Mouse (Mus musculus) thymus, postnatal 10 days (tissue): ENCODE results near the gene Mx1.
A peak's percentile ranks its signal among the peaks of the same experiment; 100 is the strongest.

Source experiments
- DNase-seq, 2 experiments: peaks; one replicate each; pipeline ENCODE4 v3.0.0; 2021; ENCODE audit warnings: low spot score in 2 of 2

Mx1 gene

DNA sequence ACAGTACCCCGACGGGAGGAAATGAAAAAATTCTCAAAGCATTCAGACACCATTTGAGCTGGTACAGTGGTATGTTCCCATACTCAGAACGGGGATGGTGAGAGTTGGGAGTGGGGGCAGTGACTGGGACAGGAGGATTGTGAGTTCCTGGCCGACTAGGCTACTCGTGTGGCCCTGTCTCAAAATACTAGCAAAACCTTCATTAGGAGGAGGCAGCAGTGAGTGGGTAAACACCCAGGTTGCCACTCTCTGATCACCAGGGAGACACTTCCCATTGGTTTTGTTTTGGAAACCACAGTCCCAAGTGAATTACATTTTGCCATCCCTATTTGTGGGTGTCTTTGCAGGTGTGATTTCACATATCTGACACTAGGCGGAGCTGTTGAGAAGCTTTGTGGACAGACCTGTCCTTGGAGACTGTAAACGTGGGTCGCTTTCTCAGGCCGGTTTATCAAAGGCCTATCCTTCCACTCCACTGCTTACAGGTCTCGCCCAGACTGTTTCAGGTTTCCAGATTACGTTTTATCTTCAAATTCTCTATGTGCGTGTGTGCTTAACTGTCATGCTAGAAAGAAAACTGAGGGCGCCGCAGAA is 18.9 kb downstream of the Mx1 start:
- peak in 1 of 2 experiments; percentile 48 for DNase-seq

DNA sequence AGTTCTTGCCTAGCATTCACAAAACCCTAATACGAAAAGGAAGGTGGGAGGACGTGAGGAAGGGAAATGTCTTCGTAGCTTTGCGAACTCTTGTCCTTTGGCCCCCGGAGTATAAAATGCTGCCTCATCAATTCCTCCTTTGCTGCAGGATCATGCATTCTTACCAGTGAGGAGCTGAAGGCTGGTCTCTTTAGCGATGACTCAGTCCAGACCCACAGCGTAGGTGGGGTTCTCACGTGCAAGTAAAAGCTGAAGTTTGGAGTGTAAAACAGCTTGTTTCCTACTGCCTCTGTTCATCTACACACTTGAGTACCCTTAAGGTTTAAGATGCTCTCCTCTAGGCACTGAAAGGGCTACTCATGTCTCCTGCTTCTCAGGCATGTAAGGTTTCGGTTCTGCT is 20.7 kb downstream of the Mx1 start:
- no peak for DNase-seq

DNA sequence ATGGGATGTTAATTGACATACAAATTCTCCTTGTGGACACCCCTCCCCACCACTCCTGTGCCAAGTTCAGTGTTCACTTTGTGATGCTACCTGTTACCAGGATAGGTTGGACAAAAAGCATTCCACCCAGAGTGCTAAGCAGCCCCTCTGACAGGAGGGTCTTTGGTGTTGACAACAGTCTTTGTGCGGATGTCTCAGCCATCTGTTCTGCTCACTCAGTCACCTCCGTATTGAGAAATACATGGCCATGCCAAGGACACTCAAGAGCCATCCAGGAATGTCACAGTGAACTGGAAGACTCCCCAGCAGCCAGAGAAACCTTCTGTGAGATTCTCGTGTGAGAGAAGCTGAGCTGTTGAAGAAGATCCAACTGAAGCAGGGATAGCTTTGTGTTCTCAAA is 24.5 kb downstream of the Mx1 start:
- no peak for DNase-seq

DNA sequence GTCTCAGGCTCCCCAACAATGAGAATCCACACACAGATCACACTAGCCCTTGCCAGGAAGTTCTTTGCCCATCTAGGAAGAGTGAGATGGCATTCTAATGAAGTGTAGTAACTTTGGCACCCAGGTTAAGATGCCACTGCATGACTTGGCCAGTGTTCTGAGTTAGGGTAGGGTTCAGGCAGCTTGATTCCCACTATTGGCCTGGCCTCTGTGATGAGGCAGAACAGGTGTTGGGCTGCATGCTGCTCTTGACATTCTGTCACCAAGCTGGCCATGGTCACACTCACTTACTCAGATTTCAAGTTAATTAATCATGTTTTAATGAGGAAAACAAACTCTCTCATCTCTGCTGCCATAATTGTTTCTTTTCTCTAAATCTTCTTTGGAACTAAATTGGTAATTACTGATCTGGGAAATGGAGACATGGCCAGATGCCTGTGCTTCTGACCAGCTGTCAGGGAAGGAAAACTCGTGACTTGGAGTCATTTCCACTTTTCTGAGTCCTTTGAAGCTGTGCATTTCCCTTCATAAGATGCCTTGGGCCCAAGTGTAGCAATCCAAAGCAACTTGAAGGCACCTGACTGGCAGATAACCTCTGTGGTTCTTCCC is 25.2 kb downstream of the Mx1 start:
- no peak for DNase-seq

DNA sequence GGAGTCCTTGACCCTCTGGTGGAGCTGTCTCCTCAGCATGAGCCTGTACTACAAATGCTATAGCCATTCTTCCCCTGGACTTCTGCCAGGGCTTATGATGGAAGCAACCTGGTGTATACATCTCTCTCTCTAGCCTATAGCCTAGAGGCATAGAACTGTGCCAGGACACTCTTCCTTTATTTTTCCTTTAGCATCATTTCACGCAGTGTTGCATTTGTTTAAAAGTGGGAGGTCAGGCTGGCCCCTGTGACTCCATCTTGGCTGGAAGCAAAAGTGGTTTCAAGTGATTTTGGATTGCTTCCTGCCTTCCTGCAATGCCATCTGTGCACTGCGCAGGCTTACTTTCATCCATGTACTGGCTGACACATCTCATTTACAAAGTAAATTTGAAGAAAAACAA is 28.5 kb downstream of the Mx1 start:
- DNase-seq, result no peak

DNA sequence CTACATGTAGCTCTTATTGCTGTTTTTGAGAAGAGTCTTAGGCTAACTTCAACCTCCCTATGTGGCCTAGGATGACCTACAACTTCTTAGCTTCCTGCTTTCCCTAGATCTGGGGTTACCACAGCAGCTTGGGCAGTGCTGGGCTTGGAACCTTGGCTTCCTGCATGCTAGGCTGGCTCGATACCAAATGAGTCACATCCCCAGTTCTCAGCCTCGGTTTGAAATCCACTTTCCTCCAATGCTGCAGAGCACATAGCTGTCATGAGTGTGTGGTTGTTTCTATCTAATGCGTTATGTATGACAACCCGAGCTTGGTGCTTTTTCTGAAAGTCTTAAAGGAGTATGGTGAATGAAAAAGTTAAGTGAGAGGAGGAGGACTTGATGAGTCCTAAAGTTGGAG is 31.4 kb downstream of the Mx1 start:
- DNase-seq, result no peak

DNA sequence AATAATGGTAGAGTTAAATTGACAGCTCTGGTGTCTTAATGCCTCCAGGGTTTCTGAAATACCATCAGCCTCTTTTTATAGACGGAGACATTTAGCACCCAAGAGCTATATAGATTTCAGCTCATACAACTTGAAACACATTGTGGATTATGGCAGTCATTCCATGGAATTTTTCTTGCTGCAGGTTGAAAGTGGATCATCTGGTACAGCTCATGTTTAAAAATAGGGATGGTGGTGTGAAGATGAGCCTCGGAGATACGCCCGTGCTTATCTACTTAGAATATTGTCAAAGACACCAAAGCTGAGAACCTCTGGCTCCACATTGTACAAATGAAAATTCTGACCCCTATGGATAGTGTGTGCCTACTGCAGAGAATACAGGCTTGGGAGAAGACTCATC is 32.6 kb downstream of the Mx1 start:
- no peak for DNase-seq

DNA sequence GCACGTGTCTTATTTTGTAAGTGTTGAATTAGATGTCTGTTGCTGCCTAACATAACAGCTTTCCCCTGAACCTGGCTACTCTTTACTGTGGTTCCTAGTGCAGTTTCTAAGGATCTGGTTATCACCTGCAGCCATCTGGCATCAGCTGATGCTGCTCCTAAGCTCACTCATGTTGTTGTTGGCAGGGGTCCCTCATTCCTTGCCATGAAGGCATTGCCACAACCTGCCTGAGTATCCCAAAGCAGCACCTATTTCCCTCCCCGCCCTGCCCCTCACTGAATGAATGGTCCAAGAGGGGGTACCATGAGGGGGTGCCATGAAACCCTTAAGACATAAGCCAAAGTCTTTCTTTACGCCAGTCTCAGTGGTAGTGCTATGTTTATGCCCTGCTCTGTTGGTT is 34.7 kb downstream of the Mx1 start:
- no peak for DNase-seq

DNA sequence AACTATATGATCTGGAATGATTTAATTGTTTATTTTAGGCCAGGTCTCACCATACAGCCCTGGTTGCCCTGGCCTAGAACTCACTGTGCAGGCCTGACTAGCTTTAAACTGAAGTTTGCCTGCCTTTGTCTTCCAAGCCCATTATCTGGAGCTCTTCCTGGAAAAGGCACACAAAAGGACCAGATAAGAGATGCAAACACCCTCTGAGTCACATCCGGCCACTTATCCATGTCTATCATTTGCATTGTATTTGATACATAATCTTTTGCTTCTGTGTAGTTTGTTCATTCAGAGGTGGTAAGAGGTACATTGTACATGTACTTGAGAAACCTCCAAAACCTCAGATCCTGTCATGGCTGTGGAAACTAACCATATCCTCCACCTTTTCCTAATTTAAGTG is 39.1 kb downstream of the Mx1 start:
- no peak for DNase-seq

DNA sequence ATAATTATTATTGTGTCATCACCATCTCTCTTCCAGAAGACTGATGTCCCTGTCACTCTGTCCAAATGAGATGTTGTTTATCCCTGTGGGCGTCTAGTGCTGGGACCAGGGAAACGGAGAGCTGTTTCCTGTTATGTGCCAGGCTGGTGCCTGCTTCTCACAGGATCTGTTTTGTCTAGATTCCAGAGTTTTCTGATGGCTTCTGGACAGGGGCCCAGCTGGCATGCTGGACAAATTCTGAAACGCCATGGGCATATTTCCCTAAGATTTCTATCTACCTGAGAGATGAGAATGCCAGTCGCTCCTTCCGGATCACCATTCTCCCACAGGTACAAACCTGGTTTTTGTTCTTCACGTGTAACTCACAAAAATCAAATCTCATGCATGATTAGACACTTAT is 41.0 kb downstream of the Mx1 start:
- no peak for DNase-seq

DNA sequence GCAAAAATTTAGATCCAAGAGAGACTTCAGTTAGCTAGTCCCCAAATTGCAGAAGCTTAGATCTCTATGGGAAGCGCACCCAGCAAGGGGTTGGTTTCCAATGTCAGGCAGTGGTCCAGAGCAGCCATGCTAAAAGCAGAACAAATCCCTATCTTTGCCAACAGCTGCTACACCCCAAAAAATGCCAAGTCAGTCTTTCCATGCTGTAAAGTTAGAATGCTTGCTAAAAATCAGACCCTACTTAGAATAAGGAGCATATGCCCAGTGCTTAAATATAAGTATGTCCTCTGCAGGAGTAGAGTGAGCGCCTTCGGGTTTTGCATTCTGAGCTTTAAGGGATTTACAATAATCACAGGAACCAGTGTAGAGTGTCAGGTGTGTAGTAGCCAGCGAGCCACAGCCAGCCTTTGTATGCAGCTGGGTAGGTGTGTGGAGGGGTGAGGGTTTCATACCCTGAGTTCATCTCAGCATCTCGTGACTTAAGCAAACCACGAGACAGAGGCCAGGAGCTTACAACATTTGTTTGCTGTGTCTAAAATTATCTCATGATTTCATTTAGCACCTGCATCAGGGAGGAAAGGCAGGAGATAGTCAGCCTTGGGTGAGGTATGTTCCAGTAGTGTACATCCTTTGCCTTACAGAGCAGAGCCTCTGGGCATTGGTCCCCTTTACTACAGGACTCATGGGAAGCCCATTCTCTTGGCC is 43.8 kb downstream of the Mx1 start:
- no peak for DNase-seq

DNA sequence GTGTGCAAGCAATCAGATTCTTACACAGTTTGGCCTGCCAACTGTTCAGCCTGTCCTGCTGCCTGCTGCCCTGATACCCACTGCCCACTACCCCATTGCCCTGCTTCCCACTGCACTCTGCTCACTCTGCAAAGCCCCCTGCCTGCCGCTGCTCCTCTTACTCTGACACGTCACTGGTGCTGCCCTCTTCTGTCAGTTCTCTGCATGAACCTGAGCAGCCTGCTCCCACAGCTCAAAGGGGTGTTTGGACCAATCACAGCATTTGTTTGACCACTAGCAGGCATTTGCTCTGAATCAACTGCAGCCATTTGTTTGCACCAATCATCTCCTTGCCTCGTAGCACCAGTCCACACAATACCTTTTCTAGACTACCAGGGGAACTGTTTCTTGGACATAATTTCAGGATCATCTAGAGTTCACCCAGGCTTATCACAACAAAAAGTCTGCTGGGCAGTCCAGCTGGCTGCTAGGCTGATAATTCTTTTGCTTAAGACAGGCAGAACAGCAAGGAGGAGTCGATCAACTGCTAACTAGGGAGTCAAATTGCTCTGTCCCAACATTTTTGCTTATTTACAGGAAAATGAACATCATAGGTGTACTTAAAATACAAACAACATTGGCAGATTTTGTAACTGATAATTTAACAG is 44.7 kb downstream of the Mx1 start:
- peak in 1 of 2 experiments; percentile 9 for DNase-seq

DNA sequence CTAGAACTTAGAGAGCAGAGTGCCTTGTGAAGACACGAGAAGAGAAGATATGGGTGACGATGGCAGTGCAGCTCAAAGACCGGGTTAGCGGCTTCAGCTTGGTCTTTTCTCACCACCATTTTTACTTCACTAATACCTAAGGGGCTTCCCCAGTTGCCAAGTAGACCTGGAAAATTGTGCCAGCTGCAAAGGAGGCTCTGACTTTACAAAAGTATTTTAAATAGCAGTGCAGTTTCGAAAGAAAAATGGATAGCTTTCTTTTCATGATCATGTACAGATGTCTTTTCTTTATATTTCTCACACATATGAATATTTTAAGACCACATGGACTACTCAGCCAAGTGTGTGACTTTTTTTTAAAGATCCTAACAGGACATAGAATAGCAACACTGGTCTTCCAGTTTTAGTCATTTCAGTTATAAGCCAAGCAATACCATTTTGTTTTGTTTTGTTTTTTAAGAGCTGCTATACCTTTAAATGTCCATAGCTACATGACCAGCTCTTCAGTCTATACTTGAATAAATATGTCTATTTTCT is 57.2 kb downstream of the Mx1 start:
- no peak for DNase-seq

DNA sequence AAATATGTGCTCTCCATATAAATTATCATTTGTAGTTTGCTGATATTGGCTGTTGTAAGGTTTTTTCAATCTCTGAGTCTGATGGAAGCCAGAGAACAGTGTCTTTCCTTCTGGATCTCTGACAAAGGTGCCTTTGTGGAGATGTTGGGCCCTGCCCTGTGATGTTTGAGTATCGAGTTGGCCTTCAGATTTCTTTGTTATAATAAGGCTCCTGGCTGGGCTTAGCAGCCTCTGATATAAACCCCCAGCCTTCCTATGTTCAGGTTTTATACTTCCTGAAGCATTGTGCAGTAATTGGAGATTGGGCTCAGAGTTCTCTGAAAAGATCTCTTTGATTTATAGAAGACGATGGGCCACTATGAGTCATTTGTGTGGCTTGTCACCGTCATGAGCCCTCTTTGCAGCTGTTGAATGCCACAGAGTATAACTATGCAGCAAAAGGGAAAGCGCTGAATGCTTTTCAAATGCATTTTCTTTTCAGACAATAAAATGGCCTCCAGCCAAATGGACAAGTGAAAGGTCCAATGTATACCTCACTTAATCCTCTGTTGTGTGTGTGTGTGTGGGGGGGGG is 60.4 kb downstream of the Mx1 start:
- no peak for DNase-seq

DNA sequence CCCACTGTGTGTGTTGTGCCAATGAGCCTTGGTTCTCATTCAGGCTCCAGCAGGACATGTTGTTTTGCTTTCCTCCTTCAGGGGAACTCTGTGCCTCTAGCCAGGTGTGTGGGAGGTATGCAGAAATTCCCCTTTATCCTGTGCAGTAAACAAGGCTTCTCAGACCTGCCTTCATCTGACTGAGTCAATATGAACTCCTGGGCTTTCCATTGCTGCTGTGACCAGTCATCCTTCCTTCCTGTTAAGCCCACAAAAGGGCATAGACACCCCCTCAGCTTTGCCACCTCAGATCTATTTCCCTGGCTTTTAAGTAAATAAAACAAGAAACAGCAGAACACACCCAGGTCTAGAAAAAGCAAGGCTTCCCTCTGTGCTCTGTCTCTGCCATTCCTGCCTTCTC is 61.0 kb downstream of the Mx1 start:
- DNase-seq, result no peak

DNA sequence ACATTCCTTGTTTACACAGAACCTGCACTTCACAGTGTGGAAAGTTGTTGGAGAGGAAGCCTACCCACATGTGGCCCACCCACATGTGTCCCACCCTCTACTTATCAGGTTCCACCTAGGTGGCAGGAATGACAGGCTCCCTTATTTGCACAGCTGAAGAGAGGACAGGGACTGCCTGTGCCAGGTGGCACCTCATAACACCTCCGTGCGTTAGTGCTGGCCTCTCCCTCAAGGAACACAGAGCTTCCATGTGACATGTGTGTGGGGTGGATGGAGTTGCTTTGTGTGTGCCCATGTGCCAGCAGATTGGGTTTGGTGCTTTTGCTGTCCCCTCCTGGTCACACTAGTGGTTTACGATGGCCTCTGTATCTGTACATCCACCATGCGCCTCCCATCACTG is 62.7 kb downstream of the Mx1 start:
- no peak for DNase-seq

DNA sequence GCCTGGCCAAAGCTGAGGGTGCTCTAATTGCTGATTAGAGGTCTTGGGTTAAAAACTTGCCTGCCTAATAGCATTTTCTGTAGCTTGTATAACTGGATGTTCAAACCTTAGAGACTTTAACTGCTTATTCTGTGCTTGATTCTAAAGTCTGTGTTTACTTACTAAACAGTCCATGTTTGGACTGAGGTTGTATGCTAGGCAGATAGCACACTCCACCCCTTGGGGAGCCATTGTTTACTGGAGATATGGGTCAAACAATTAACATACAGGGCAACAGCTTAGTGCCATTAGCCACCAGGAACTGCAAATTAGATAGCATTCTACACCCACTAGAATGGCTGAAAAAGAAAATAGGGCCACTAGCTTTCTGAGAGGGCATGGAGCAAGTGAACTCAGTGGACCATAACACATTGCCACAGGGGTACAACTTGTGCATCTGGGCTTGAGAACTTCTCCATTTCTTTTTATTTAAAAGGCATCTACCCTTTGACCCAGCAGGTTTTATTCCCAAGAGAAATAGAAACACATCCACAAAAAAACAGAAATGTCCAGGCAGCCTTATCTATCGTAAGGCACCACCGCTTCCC is 64.7 kb downstream of the Mx1 start:
- DNase-seq, result no peak
